Mouse (Mus musculus): ENCODE data around the gene Ugt1a6a.

DNA sequence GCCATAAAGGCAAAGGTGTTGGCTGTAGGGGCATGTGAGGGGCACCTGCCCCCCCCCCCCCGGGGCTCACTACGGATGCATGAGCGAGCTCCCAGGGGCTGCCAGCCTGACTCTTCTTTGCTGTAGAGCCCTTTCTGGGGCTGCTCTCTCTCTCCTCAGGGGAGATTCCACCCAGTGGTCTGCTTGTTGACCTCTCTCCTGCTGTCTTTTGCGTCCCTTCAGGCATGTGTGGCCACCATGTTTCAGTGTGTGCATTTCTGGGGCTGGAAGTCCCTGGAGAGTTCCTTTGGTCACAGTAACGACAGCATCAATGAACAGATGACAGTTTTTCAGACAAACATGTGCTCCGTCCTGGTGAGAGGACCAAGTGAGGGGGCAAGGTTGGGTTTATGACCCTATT is 123.8 kb downstream of the Ugt1a6a start:
- TF ChIP-seq POLR2A (IDR thresholded peaks at IDR 0.05; ENCODE audit: extremely low read depth, insufficient read depth, low read length): no peak
- no peak for TF ChIP-seq CTCF (IDR thresholded peaks at IDR 0.05; ENCODE audit: low read depth, low read length)
